Mouse (Mus musculus) heart, postnatal 0 days (tissue): Measurements from ENCODE around the gene Zfand4. TPM values are rescaled to one million over a fixed set of nuclear protein-coding genes. Genes with fewer than 3 reads are reported as not detected.
"Not testable (repeated sequence)": the region's sequence is repeated elsewhere in the genome, so short reads cannot be mapped to it uniquely, and the experiment has no call there.

Experiments used
- ATAC-seq: fragments of 200-750 bp; cut with Nextera tagmentation; 2 replicates; pipeline ENCODE4 v1.8.0; 2017; ENCODE audit warnings: low read depth, moderate number of reproducible peaks, moderate library complexity; ENCODE audit not compliant: insufficient read depth
- DNase-seq: peaks from one replicate; pipeline ENCODE4 v3.0.0-alpha.2; 2016; ENCODE audit warnings: low spot score
- H3K27ac ChIP-seq: fragments of 300-500 bp; sonication (generic); 2 replicates; pipeline ENCODE4 v1.5.1; 2014; ENCODE audit warnings: low read depth, mild to moderate bottlenecking
- H3K27me3 ChIP-seq: fragments of 300-500 bp; sonication (generic); 2 replicates; pipeline ENCODE4 v1.6.1; 2014; ENCODE audit warnings: low read length, mixed read lengths; ENCODE audit not compliant: control insufficient read depth, insufficient read depth
- H3K36me3 ChIP-seq: fragments of 300-500 bp; sonication (generic); replicated peaks from 2 replicates; pipeline ENCODE4 v1.6.1; 2014; ENCODE audit warnings: low read length, mixed read lengths; ENCODE audit not compliant: control insufficient read depth, insufficient read depth
- H3K4me1 ChIP-seq: fragments of 300-500 bp; sonication (generic); 2 replicates; pipeline ENCODE4 v1.6.1; 2014; ENCODE audit warnings: antibody characterized with exemption; ENCODE audit not compliant: control insufficient read depth, insufficient read depth
- H3K4me2 ChIP-seq: fragments of 300-500 bp; sonication (generic); 2 replicates; pipeline ENCODE4 v1.6.1; 2014; ENCODE audit warnings: low read depth, mild to moderate bottlenecking, low read length, moderate library complexity
- H3K4me3 ChIP-seq: fragments of 300-500 bp; sonication (generic); 2 replicates; pipeline ENCODE4 v1.5.1; 2014; ENCODE audit warnings: low read depth, low read length
- H3K9ac ChIP-seq: fragments of 300-500 bp; sonication (generic); replicated peaks from 2 replicates; pipeline ENCODE4 v1.6.1; 2014; ENCODE audit warnings: low read depth, low read length, mixed read lengths
- H3K9me3 ChIP-seq: fragments of 300-500 bp; sonication (generic); replicated peaks from 2 replicates; pipeline ENCODE4 v1.6.1; 2016; ENCODE audit warnings: low read length; ENCODE audit not compliant: control insufficient read depth
- CTCF ChIP-seq: IDR thresholded peaks from 2 replicates; pipeline ENCODE4 v1.5.1; 2016; ENCODE audit warnings: antibody characterized with exemption, control low read depth, low read depth
- EP300 ChIP-seq: IDR thresholded peaks from 2 replicates; pipeline ENCODE4 v1.6.1; 2016; ENCODE audit warnings: antibody characterized with exemption, low read depth
- WGBS: fragments of 180-500 bp; shearing (Covaris S2); extraction: QIAGEN DNeasy Blood & Tissue Kit; methylation state at CpG from one replicate; pipeline ENCODE4 v1.1.7; 2014; 5-methylcytosine and 5-hydroxymethylcytosine counted together
- polyA plus RNA-seq: library from polyadenylated mRNA; unstranded; fragments of >200 nt; fragmentation: Nextera tagmentation; extraction: Ambion mirVana; gene quantifications from 2 replicates; pipeline ENCODE4 v1.2.1, GENCODE M21; 2015
- total RNA-seq: library from RNA; depleted of rRNA; stranded (reverse); fragments of >200 nt; gene quantifications from 2 replicates; pipeline ENCODE4 v1.2.3, GENCODE M21; 2014; ENCODE audit warnings: low replicate concordance; rRNA removed

The Zfand4 gene
- total RNA-seq (1.0 and 4.6 TPM in 2 replicates), polyA plus RNA-seq (2.0 and 2.1 TPM in 2 replicates)

DNA sequence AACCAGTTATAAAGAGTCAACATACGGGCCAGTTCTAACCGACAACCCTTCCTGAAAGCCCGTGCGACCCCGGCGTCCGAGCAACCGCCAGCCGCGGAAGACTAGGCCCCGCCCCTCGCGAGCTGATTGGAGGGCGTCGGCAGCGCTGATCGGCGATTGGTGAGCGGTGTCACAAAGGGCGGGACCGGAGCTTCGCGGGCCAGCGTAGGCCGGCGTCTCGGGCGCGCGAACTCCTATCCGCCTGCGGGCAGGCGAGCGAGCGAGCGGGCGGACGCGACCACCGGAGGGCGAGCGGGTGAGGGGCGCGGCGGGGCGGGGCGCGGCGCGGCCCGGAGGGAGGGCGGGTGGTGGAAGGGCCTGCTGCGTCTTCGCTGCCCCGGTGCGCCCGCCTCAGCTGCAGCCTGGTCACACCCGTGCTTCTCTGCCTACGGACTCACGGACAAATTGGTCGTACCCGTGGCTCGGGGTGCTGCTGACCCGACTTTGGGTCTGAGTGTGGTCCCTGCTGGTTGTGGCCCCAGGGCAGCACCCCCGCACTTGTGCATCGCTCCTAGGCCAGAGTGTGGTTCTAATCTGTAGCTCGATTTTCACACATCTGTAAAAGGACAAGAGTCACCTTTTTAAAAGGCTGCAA, at the start of gene Zfand4:
TSS of gene Zfand4 (plus strand) at position 205 of the 634 bp plus-strand sequence.
- Histone ChIP-seq H3K4me1 (peaks cover 5% of the 10 kb centered on the region; the same call in 1 of the 2 replicates), H3K4me2 (peak within 1 kb of the TSS; percentile 97), H3K36me3 (peaks cover 28% of the 10 kb centered on the region), H3K27ac (no peak within 1 kb of the TSS), H3K9me3 (no peaks in the 10 kb centered on the region), H3K9ac (peak within 1 kb of the TSS; percentile 68), H3K4me3 (peak within 1 kb of the TSS; percentile 72), H3K27me3 (no peaks in the 10 kb centered on the region)
- under 1% methylated on average over 60 of the region's 67 CpGs for WGBS
- no peak for TF ChIP-seq CTCF
- TF ChIP-seq EP300 = no peak; the same call in 1 of the 2 replicates
- peak; percentile 98 for ATAC-seq
- peak; percentile 91 for DNase-seq

DNA sequence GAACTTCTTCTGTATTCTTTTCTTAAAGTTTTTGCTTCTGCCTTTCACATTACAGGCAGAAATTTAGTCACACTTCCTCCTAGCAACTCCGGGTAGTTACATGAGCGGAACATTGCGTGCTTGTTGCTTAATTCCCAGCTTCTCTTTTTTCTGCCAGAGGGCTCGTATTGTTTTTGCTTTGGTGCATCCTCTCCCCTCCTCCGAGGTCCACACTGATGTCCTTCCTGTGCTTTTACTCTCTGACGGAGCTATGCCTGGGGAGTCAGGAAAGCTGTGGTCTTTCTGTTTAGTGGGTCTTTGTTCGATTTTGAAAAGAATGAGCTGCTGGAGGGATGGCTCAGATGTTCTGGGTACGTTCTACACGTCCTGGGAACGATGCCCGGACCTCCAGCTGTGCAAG, 36.3 kb upstream of the Zfand4 start:
- 67% methylated on average over 11 of the region's 11 CpGs for WGBS
- TF ChIP-seq CTCF (no peak), EP300 (no peak)
- peaks cover 80% of the 10 kb centered on the region for H3K36me3 ChIP-seq
- DNase-seq (no peak), ATAC-seq (no peak)
- H3K27ac ChIP-seq = no peak overlapping the region
- no peak overlapping the region for H3K4me2 ChIP-seq
- no peaks in the 10 kb centered on the region for H3K27me3 ChIP-seq
- no peaks in the 10 kb centered on the region for H3K4me1 ChIP-seq
- no peaks in the 10 kb centered on the region for H3K9me3 ChIP-seq
- no peak overlapping the region for H3K4me3 ChIP-seq
- no peak overlapping the region for H3K9ac ChIP-seq

DNA sequence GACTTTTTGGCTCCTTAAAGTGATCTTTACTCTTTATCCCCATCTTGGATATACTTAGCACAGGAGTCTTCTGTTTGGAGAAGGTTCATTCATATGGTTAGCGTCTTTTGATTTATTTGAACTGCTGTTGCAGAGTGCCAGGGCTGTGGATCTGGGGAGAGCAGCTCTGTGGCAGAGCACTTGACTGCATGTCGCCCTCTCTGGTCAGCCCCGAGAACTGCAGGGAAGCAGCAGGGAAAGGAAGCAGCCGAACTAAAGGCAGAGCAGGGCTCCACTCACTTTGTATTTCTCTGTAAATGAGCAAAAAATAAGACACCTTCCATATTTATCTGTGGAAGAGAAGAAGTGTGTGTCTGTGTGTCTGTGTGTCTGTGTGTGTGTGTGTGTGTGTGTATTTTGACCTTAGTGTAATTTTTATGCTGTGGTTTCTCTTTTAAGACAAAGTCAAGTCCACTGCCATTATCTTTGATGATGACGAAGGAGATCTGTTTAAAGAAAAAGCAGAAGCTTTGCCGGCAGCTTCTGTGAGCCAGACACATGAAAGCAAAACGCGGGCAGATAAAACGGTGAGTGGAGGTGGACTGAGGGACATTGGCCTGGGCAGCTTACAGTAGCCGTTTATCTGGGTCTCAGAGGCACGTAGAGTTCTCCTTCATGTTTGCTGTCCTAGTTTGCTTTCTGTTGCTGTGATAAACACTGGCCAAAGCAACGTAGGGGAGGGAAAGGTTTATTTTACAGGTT, 35.1 kb upstream of the Zfand4 start:
- peak; percentile 69 for DNase-seq
- H3K9me3 ChIP-seq = no peaks in the 10 kb centered on the region
- H3K4me2 ChIP-seq = no peak overlapping the region
- H3K4me3 ChIP-seq = no peak overlapping the region
- H3K4me1 ChIP-seq = no peaks in the 10 kb centered on the region
- H3K27ac ChIP-seq = no peak overlapping the region
- peak; percentile 53; the same call in 1 of the 2 replicates for ATAC-seq
- no peaks in the 10 kb centered on the region for H3K27me3 ChIP-seq
- H3K36me3 ChIP-seq = peaks cover 82% of the 10 kb centered on the region
- TF ChIP-seq EP300 = no peak
- peak; percentile 74 for TF ChIP-seq CTCF
- H3K9ac ChIP-seq = no peak overlapping the region
- WGBS = 53% methylated on average over 12 of the region's 12 CpGs

- peaks cover 78% of the 10 kb centered on the region for H3K36me3 ChIP-seq
- not testable (repeated sequence) for DNase-seq, H3K27me3 ChIP-seq, H3K27ac ChIP-seq, H3K9me3 ChIP-seq, H3K9ac ChIP-seq, H3K4me3 ChIP-seq, H3K4me2 ChIP-seq, H3K4me1 ChIP-seq, ATAC-seq
- WGBS = 95% methylated on average over 2 of the region's 2 CpGs
These were observed 29.2 kb upstream of the Zfand4 start for GRCm38 (mm10) chr6:116234821-116235220.

DNA sequence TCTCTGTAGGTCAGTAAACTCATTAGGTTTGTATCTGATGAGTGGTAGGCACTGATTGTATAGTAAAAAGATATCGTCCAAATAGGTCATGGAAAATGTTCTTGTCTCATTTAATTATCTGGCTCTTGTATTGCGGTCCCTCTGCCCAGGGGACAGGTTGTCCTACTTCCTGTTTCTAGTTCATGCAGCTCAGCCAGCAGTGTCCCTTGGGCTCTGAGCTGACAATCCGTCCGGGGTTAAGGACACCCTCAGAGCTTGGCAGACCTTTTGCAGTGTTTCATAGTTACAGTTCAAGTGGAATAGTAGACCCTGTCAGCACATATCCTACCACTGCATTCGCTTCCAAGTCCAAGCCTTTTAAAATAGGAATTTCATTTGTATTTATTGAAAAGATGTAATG, 28.7 kb upstream of the Zfand4 start:
- ATAC-seq (no peak), DNase-seq (no peak)
- TF ChIP-seq EP300 (no peak), CTCF (no peak)
- Histone ChIP-seq H3K36me3 (peaks cover 79% of the 10 kb centered on the region), H3K9ac (no peak overlapping the region), H3K4me2 (no peak overlapping the region), H3K27me3 (no peaks in the 10 kb centered on the region), H3K4me3 (no peak overlapping the region), H3K9me3 (no peaks in the 10 kb centered on the region), H3K27ac (no peak overlapping the region), H3K4me1 (no peaks in the 10 kb centered on the region)
- WGBS = 52% methylated on average over 5 of the region's 5 CpGs
